Mouse (Mus musculus): ENCODE measurements around the gene 1110008L16Rik. TPM values are rescaled to one million over a fixed set of nuclear protein-coding genes. Genes with fewer than 3 reads are reported as not detected.

1110008L16Rik gene
- polyA plus RNA-seq, 1 experiment from 2014 or later, result 18.5 TPM

DNA sequence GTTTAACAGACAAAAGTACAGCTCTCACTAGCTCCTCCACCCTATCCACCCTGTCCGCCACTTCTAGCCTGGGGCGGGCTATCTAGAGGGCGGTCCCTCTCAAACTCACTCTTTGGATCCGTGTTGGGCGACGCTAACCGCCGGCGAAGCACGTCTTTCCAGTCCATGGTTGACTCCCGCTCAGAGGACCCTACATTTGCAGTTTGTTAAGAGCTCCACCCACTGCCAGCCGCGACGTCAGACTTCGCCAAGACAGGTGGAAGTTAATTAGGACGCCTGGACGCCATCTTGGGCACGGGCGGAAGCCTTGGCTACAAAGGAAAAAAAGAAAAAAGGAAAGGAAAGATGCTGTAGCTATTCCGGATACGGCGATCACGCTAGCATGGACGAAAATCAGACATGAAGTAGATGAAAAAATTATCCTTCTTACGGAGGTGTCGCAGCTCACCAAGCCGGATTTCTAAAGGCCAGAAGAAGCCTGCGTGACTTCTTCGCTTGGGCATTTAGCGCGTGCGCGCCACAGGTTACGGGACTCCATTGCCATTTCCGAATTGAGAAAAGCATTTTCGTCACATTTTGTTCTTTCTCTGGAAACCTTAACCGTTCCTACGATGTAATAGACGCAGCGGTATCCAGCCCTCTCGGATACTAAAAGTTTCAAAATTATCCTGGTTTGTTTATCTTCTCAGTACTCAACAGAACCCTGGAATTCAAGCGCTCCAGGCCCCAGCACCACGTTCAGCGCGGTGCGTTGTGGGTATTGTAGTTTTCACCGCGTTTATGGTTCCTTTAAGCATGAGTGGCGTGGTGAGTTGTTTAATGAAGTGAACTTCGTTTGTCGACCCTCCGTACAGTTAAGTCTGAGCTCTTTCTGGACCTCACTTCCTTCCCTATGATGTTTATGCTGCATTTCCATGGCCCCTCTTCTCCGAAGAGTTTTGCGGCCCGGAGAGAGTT lies 3.4 kb downstream of the 1110008L16Rik start, which contains the start of gene Ppp2r3c:
Gene Ppp2r3c, minus strand, starts transcription at position 514 of the 957 bp plus-strand sequence.
- Histone ChIP-seq H3K27me3 (replicated peaks; ENCODE audit: control insufficient read depth, insufficient read depth, low read length) (no peaks in the 10 kb centered on the region), H3K4me2 (ENCODE audit: low read depth, low read length) (peak within 1 kb of the TSS; percentile 56), H3K4me3 (ENCODE audit: low read length) (peak within 1 kb of the TSS; percentile 64), H3K36me3 (ENCODE audit: control insufficient read depth, insufficient read depth, low read length) (peaks cover 4% of the 10 kb centered on the region; the same call in 1 of the 2 replicates), H3K9me3 (ENCODE audit: control insufficient read depth, low read length) (no peaks in the 10 kb centered on the region), H3K27ac (ENCODE audit: low read length) (peak within 1 kb of the TSS; percentile 93), H3K9ac (ENCODE audit: low read depth, low read length) (peak within 1 kb of the TSS; percentile 74), H3K4me1 (ENCODE audit: control insufficient read depth, insufficient read depth, low read length) (peaks cover 21% of the 10 kb centered on the region; the same call in 1 of the 2 replicates)
- under 1% methylated on average over 55 of the region's 55 CpGs for WGBS
- peak; percentile 95 for ATAC-seq

DNA sequence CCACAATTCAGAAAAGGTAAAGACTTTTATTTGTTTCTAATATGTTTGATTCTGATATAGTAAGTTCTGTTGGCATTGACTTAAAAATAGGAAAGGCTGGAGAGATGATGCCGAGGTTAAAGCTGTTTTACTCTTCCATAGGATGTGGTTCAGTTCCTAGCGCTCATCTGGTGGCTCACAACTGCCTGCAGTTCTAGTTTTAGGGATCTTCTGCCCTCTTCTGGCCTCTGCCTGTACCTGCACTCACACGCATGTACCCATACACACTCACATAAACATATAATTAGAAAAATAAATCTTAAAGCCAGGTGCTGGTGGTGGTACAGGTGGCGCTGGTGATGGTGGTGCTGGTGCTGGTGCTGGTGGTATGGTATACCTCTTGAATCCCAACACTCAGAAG lies 7.0 kb downstream of the 1110008L16Rik start:
- WGBS, result 97% methylated on average over 4 of the region's 4 CpGs
- Histone ChIP-seq H3K9me3 (ENCODE audit: control insufficient read depth, low read length) (no peaks in the 10 kb centered on the region), H3K27ac (ENCODE audit: low read length) (no peak overlapping the region)

DNA sequence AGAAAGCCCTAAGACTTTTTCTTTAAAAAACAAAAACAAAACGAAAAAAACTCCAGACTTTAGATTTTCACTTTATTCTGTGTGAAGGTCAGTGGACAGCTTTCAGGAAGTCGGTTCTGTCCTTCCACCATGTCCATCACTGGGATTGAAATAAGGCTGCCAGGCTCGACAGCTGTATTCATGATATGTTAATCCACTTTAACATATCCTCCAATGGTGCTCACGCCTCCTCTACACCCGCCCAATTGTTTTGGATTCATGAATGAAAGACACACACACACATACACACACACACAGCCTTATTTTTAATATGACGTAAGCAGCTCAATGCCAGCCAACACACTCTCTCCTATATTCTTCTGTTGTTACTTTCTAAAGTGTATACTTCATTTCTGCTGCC lies 8.2 kb downstream of the 1110008L16Rik start:
- Histone ChIP-seq H3K36me3 (ENCODE audit: control insufficient read depth, insufficient read depth, low read length) (peaks cover 6% of the 10 kb centered on the region; the same call in 1 of the 2 replicates), H3K4me2 (ENCODE audit: low read depth, low read length) (no peak overlapping the region), H3K27me3 (replicated peaks; ENCODE audit: control insufficient read depth, insufficient read depth, low read length) (no peaks in the 10 kb centered on the region), H3K27ac (ENCODE audit: low read length) (no peak overlapping the region), H3K9ac (ENCODE audit: low read depth, low read length) (no peak overlapping the region), H3K4me3 (ENCODE audit: low read length) (no peak overlapping the region), H3K9me3 (ENCODE audit: control insufficient read depth, low read length) (no peaks in the 10 kb centered on the region), H3K4me1 (ENCODE audit: control insufficient read depth, insufficient read depth, low read length) (peaks cover 5% of the 10 kb centered on the region; the same call in 1 of the 2 replicates)
- ATAC-seq, result no peak
- WGBS, result 85% methylated on average over 6 of the region's 6 CpGs

More for the DNA sequence above, 7.0 kb downstream of the 1110008L16Rik start:
- Histone ChIP-seq H3K36me3 (ENCODE audit: control insufficient read depth, insufficient read depth, low read length) (peaks cover 6% of the 10 kb centered on the region; the same call in 1 of the 2 replicates), H3K9ac (ENCODE audit: low read depth, low read length) (no peak overlapping the region), H3K4me3 (ENCODE audit: low read length) (no peak overlapping the region), H3K4me1 (ENCODE audit: control insufficient read depth, insufficient read depth, low read length) (peaks cover 10% of the 10 kb centered on the region; the same call in 1 of the 2 replicates), H3K27me3 (replicated peaks; ENCODE audit: control insufficient read depth, insufficient read depth, low read length) (no peaks in the 10 kb centered on the region), H3K4me2 (ENCODE audit: low read depth, low read length) (no peak overlapping the region)
- ATAC-seq, result no peak

DNA sequence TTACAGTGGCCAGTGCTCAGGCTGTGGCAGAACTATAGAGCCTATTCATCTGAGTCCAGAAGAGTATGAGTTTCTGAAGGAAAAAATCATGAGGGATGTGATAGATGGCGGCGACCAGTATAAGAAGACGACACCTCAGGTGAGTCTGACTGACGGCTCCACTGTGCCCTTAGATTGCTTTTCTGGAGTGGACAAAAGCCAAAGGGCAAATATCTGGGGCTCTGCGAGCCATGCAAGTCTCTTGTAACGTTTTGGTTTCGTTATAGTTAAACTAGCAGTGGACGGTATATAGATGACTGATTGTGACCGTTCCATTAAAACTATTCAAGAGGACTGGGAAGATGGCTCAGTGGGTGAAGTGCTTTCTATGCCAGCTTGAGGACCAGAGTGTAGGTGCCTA lies 9.4 kb downstream of the 1110008L16Rik start:
- no peaks in the 10 kb centered on the region for H3K27me3 ChIP-seq (replicated peaks; ENCODE audit: control insufficient read depth, insufficient read depth, low read length)
- no peak overlapping the region for H3K27ac ChIP-seq (ENCODE audit: low read length)
- 91% methylated on average over 9 of the region's 9 CpGs for WGBS
- H3K4me2 ChIP-seq (ENCODE audit: low read depth, low read length), result no peak overlapping the region
- no peak overlapping the region for H3K4me3 ChIP-seq (ENCODE audit: low read length)
- H3K9ac ChIP-seq (ENCODE audit: low read depth, low read length), result no peak overlapping the region
- peaks cover 4% of the 10 kb centered on the region; the same call in 1 of the 2 replicates for H3K4me1 ChIP-seq (ENCODE audit: control insufficient read depth, insufficient read depth, low read length)
- no peak for ATAC-seq
- no peaks in the 10 kb centered on the region for H3K9me3 ChIP-seq (ENCODE audit: control insufficient read depth, low read length)
- peaks cover 6% of the 10 kb centered on the region; the same call in 1 of the 2 replicates for H3K36me3 ChIP-seq (ENCODE audit: control insufficient read depth, insufficient read depth, low read length)

DNA sequence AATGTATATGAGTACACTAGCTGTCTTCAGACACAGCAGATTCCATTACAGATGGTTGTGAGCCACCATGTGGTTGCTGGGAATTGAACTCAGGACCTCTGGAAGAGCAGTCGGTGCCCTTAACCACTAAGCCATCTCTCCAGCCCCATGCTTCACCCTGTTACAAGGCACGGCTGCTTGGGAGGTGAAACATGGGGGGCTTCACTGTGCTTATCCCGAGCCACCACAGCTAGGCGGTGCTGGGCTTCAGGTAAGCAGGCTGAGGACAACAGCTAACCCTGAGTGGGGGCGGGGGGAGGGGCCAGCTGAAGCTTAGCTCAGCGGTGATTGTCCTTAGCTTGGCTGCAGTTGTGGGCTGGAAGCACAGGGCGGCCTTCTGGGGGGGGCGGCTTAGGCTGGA lies 10.1 kb downstream of the 1110008L16Rik start:
- H3K9ac ChIP-seq (ENCODE audit: low read depth, low read length), result no peak overlapping the region
- peaks cover 6% of the 10 kb centered on the region; the same call in 1 of the 2 replicates for H3K36me3 ChIP-seq (ENCODE audit: control insufficient read depth, insufficient read depth, low read length)
- no peaks in the 10 kb centered on the region for H3K27me3 ChIP-seq (replicated peaks; ENCODE audit: control insufficient read depth, insufficient read depth, low read length)
- no peak for ATAC-seq
- H3K4me3 ChIP-seq (ENCODE audit: low read length), result no peak overlapping the region
- H3K4me1 ChIP-seq (ENCODE audit: control insufficient read depth, insufficient read depth, low read length), result no peaks in the 10 kb centered on the region; the same call in 1 of the 2 replicates
- H3K9me3 ChIP-seq (ENCODE audit: control insufficient read depth, low read length), result no peaks in the 10 kb centered on the region
- no peak overlapping the region for H3K27ac ChIP-seq (ENCODE audit: low read length)
- no peak overlapping the region for H3K4me2 ChIP-seq (ENCODE audit: low read depth, low read length)
- 77% methylated on average over 8 of the region's 8 CpGs for WGBS

DNA sequence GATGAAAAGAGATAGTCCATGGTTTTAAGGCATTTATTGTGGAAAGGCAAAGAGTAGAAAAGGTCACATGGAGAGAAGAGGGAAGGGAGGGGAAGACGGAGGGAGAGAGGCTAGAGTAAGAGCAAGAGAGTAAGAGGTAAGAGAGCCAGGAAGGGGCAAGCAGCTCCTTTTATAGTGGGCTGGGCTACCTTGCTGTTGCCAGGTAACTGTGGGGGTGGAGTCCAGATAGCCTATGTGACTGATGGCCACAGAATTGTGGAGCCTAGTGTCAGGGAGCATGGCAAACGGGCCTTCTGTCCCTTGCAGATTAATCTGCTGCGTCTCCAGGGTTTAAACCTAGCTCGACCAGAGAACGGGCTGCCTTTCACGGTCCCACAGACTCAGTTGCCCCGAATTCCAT lies 12.5 kb downstream of the 1110008L16Rik start:
- Histone ChIP-seq H3K36me3 (ENCODE audit: control insufficient read depth, insufficient read depth, low read length) (peaks cover 2% of the 10 kb centered on the region; the same call in 1 of the 2 replicates), H3K4me3 (ENCODE audit: low read length) (no peak overlapping the region), H3K4me2 (ENCODE audit: low read depth, low read length) (no peak overlapping the region), H3K27me3 (replicated peaks; ENCODE audit: control insufficient read depth, insufficient read depth, low read length) (no peaks in the 10 kb centered on the region), H3K9ac (ENCODE audit: low read depth, low read length) (no peak overlapping the region), H3K27ac (ENCODE audit: low read length) (no peak overlapping the region), H3K9me3 (ENCODE audit: control insufficient read depth, low read length) (no peaks in the 10 kb centered on the region), H3K4me1 (ENCODE audit: control insufficient read depth, insufficient read depth, low read length) (no peaks in the 10 kb centered on the region)
- WGBS, result 85% methylated on average over 7 of the region's 7 CpGs
- no peak for ATAC-seq

DNA sequence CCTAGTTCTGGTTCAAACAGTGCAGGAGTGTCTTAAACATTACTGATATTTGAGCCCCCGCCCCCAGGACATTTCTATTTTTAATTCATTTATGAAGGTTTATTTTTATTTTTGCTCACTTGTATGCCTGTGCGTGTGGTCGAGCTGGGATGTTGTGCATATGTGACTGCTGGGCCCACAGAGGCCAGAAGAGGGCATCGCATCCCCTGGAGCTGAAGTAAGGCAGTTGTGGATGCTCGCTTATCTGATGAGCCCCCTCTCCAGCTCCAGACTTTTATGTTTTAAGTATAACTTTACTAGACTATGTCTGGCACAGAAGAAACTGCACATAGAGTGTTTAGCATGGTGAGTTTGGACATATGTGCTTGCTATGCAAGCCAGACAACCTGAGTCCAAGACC lies 14.5 kb downstream of the 1110008L16Rik start:
- no peak overlapping the region for H3K4me3 ChIP-seq (ENCODE audit: low read length)
- no peaks in the 10 kb centered on the region; the same call in 1 of the 2 replicates for H3K36me3 ChIP-seq (ENCODE audit: control insufficient read depth, insufficient read depth, low read length)
- no peaks in the 10 kb centered on the region for H3K27me3 ChIP-seq (replicated peaks; ENCODE audit: control insufficient read depth, insufficient read depth, low read length)
- WGBS, result 87% methylated on average over 5 of the region's 5 CpGs
- no peaks in the 10 kb centered on the region for H3K4me1 ChIP-seq (ENCODE audit: control insufficient read depth, insufficient read depth, low read length)
- H3K9ac ChIP-seq (ENCODE audit: low read depth, low read length), result no peak overlapping the region
- H3K27ac ChIP-seq (ENCODE audit: low read length), result no peak overlapping the region
- no peak overlapping the region for H3K4me2 ChIP-seq (ENCODE audit: low read depth, low read length)
- no peak for ATAC-seq
- H3K9me3 ChIP-seq (ENCODE audit: control insufficient read depth, low read length), result no peaks in the 10 kb centered on the region

DNA sequence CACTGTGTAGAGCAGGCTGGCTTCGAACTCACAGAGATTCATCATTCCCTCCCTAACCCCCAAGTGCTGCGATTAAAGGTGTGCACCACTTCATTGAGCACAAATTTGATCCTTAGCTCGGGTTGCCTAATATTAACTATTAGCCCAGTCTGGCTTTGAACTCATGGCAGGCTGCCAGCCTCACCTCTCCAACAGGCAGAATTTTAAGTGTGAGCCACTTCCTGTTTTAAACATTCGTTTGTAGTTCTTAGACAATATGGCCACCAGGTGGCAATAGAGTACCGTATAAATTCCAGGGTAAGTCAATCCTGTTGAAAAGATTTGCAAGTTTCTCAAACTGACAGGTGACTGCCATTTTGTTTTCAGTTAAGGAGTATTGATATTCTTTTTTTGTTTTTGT lies 15.8 kb downstream of the 1110008L16Rik start:
- no peaks in the 10 kb centered on the region for H3K9me3 ChIP-seq (ENCODE audit: control insufficient read depth, low read length)
- no peak overlapping the region for H3K4me2 ChIP-seq (ENCODE audit: low read depth, low read length)
- no peaks in the 10 kb centered on the region for H3K36me3 ChIP-seq (ENCODE audit: control insufficient read depth, insufficient read depth, low read length)
- no peak overlapping the region for H3K9ac ChIP-seq (ENCODE audit: low read depth, low read length)
- H3K4me3 ChIP-seq (ENCODE audit: low read length), result no peak overlapping the region
- H3K4me1 ChIP-seq (ENCODE audit: control insufficient read depth, insufficient read depth, low read length), result no peaks in the 10 kb centered on the region
- H3K27ac ChIP-seq (ENCODE audit: low read length), result no peak overlapping the region
- peak; percentile 42; the same call in 1 of the 2 replicates for ATAC-seq
- no peaks in the 10 kb centered on the region for H3K27me3 ChIP-seq (replicated peaks; ENCODE audit: control insufficient read depth, insufficient read depth, low read length)
- WGBS, result 41% methylated on average over 5 of the region's 5 CpGs

DNA sequence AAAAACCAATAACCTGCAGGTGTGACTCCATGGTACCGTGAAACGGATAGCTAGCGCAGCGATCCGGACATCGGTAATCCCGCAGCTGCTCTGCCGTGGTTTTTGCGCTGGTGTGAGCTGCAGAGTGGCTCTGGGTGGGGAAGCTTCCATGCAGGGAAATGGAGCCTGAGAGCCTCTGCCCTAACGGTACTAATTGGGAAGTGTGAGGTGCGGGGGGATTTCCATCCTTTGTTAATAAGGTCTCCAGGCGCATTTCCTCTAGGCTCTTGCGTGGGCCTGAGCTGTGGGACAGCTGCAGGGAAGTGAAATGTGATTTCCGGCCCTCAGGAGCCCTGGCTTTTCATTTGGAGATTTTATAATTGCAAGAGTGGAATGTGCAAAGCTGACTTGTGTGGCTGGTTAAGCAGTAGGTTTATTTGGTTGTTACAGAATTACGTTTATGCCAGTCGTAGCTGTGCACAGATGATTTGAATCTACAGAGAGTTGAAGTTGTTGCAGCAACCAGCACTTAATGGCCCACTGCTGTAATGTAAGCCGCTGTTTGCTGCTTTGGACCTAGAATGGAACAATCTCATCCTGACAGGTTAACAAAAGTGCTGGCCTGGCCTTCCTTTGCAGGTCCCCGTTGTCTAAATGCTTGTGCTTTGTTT lies 22.4 kb downstream of the 1110008L16Rik start:
- no peak overlapping the region for H3K9ac ChIP-seq (ENCODE audit: low read depth, low read length)
- no peaks in the 10 kb centered on the region for H3K36me3 ChIP-seq (ENCODE audit: control insufficient read depth, insufficient read depth, low read length)
- no peak overlapping the region for H3K4me2 ChIP-seq (ENCODE audit: low read depth, low read length)
- H3K4me3 ChIP-seq (ENCODE audit: low read length), result no peak overlapping the region
- H3K27ac ChIP-seq (ENCODE audit: low read length), result peak overlapping the region; percentile 53; the same call in 1 of the 2 replicates
- H3K27me3 ChIP-seq (replicated peaks; ENCODE audit: control insufficient read depth, insufficient read depth, low read length), result no peaks in the 10 kb centered on the region
- no peaks in the 10 kb centered on the region for H3K4me1 ChIP-seq (ENCODE audit: control insufficient read depth, insufficient read depth, low read length)
- H3K9me3 ChIP-seq (ENCODE audit: control insufficient read depth, low read length), result no peaks in the 10 kb centered on the region
- ATAC-seq, result no peak
- WGBS, result 82% methylated on average over 18 of the region's 18 CpGs
